Mouse (Mus musculus) ES-CJ7 (cell line): ENCODE measurements around the gene Cela3a.
"Not testable (repeated sequence)": the region's sequence is repeated elsewhere in the genome, so short reads cannot be mapped to it uniquely, and the experiment has no call there.

Experiments
- DNase-seq: peaks from one replicate; pipeline ENCODE4 v3.0.0; 2011; ENCODE audit warnings: low read depth, low spot score

Gene Cela3a

DNA sequence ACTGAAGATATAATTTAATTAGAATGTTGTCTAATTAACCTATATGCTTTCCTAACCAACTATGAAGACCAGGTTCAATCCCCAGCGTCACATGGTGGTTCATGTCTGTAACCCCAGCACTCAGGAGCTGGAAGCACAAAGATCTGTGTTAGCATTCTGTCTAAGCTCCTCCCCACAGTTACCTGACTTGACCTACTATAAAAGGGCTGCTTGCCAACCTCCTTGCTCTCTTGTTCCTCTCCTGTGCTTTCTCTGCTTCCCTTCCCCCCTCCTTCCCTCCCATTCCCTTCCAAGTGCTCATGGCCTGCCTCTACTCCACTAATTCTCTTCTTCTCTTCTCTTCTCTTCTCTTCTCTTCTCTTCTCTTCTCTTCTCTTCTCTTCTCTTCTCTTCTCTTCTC lies 5.3 kb upstream of the Cela3a start:
- no peak for DNase-seq

- DNase-seq: not testable (repeated sequence)
These were observed 2.7 kb upstream of the Cela3a start for GRCm38 (mm10) chr4:137412185-137412709.

- no peak for DNase-seq
These were observed 4.0 kb downstream of the Cela3a start for GRCm38 (mm10) chr4:137405571-137405970.

DNA sequence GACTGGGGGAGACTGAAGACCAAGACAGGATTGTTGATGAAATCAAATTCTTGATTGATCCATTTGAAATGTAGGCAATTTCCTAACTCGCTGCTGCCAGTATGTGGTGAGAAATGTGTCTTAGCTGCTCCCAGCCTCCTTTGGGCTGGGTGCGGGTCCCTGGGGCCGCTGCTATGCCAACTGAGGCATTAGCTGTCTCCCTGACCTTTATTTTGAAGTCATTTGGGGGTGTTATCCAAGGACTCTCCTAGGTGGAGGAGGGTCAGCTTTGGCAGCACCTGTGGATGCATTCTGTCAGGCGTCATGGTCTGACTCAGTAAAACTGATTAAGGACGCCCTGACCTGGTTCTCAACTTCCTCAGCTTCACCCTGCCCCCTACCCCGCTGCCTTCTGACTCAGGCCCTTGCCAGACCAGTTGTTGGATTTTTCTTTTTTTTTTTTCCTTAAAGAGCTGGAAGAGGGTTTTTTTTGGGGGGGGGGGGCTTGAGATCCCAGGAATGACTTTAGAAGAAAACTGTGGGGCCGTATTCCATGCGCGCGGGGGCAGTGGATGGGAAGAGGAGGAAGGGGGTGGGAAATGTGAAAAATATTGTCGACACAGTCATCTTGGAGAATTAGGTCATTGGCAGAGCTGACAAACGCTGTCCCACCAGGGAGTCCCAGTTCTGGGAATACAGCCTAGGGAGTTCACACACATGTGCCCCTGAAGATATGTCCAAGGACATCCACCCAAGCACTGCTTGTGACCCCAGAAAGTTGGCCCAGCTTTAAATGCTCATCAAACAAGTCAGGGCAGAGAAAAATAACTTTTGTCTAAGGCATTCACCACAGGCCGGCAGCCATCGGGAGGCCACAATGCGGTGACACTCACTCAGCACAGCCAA lies 12.7 kb downstream of the Cela3a start:
- peak; percentile 29 for DNase-seq

GRCm38 (mm10) chr4:137393378-137394135 lies 16.0 kb downstream of the Cela3a start:
- no peak for DNase-seq

GRCm38 (mm10) chr4:137392874-137393273 lies 16.7 kb downstream of the Cela3a start:
- DNase-seq: no peak

DNA sequence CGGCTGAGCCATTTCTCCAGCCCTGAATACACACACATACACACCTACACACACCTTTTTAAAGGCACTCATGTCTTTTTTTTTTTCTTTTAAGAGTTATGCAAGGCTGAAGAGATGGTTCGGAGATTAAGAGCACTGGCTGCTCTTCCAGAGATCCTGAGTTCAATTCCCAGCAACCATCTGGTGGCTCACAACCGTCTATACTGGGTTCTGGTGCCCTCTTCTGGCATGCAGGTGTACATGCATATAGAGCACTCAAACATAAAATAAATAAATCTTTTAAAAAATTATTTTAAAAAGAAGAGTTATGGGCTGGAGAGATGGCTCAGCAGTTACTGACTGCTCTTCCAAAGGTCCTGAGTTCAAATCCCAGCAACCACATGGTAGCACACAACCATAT lies 18.3 kb downstream of the Cela3a start:
- peak; percentile 37 for DNase-seq

DNA sequence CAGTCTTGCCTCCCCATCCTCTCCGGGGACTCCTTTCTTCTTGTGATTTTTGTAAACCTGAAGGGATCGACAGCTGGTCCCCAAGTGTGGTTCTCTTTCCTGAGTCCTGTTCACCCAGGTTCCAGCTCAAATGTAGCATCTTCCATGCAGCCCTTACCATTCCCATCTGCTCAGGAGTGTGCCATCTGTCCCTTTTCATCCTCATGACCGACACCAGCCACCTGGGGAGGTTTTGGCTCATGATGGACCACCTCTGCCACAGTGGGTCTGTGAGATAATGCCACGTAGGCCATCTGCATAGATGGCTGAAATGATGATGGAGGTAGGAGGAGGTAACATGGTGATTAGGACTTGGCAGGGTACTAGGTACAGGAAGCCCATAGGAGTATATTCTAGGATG lies 19.4 kb downstream of the Cela3a start:
- DNase-seq: no peak

- no peak for DNase-seq
These were observed 20.6 kb downstream of the Cela3a start for GRCm38 (mm10) chr4:137388983-137389382.

- DNase-seq: peak; percentile 89
These were observed 21.4 kb downstream of the Cela3a start for GRCm38 (mm10) chr4:137388059-137388794.

DNA sequence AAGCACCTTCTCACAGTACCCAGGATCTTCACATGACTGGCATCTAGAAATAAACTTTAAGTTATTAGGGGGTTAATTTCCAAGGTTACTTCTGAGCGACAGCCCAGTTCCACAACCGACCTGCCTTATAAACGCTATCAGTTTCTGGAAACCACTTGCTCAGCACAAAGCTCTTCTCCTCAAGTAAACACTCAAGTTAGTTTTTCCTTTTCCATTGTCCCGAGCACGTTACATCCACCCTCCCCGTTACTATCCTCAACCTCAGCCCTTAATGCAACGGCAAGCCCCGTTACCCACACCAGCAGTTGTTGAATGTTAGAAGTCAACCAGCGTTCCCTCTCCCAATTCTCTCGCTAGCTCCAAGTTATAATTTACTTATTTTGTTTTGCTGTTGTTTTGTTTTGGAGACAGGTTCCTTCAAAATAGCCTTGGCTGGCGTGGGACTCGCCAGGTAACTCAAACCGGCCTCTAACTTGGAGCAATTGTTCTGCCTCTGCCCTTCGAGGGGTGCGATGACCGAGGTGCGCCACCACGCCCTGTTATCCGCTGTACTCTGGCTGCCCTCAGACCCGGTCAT lies 22.0 kb downstream of the Cela3a start:
- DNase-seq: no peak

- no peak for DNase-seq
These were observed 28.6 kb downstream of the Cela3a start for GRCm38 (mm10) chr4:137380702-137381605.

DNA sequence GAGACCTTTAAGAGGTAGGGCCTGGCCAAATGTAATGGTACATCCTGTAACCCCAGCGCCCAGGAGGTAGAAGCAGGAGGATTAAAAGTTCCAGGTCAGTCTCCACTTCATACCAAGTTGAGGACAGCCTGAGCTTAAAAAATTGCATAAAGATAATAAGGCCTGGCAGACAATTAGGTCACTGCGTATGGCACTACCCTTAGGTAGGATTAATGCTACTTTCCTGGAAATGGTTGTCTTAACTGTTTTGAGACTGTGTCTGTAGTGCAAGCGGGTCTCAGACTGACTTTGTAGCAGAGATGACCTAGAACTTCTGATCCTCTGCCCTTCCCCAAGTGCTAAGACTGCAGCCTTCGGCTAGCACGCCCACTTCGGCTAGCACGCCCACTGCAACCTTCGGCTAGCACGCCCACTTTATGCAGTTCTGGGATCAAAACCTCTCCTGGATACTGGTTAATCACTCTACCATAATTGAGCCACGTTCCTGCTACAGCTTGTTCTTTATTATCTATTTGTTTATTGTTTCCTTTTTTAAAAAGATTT lies 29.8 kb downstream of the Cela3a start:
- peak; percentile 41 for DNase-seq

DNA sequence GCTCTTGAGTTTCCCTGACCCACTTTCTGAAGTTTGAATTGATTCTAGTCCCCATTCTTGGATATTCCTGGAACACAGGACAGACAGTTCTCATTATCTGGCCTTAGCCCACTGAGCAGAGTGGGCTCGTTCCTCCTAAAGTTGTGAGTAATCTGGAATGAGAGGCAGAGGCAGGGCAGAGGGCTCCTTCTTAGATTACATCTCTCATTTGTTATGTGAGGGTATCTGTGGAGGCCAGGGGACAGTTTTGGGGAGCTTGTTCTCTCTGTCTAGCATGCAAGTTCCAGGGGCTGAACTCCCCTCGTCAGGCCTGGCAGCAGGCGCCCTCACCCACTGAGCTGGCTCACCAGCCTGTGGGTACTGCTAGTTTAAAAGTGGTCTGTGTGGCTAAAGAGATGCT lies 30.5 kb downstream of the Cela3a start:
- DNase-seq: no peak

DNA sequence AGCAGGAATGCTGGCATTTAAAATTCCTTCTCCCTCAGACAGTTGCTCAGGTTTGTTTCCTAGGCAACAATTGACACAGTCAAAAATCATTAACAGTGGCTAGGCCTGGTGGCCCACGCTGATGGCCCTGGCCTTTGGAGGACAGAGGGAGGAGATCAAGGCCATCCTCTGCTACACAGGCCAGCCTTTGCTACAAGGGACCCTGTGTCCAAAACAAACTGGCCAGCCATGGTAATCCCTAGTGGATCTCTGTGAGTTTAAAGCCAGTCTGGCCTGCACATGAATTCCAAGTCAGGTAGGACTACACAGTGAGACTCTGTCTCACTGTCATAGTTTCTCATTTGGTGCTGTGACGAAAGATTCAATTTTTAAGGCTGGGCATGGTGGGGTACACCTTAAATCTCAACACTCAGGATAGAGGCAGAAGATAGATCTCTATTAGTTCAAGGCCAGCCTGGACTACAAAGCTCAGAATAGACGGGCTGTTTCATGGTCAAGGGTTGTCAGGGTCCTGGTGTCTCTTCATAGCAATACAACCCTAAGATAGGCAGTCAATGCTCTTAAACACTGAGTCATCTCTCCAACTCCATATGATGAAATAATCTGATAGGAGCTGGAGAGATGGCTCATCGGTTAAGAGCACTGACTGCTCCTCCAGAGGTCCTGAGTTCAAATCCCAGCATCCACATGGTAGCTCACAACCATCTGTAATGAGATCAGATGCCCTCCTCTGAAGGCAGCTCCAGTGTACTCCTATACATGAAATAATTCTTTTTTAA lies 31.9 kb downstream of the Cela3a start:
- DNase-seq: no peak

DNA sequence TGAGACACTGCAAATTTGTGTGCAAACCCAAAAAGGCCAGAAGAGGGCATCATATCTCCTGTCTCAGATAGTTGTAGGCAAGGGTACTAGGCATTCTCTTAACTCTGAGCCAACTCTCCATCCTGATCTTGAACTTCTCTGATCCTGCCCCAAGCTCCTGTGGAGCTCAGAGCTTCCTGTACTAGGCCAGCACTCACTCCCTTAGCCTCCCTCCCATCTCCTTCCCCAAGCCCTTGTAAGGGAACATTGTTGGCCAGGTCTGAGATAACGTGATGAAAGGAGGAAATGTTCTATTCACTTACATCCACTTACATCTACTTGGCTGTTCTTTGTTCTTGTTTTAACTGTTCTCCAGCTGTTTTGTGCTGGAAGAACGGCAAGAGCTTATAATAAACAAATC lies 32.8 kb downstream of the Cela3a start:
- DNase-seq: peak; percentile 45

DNA sequence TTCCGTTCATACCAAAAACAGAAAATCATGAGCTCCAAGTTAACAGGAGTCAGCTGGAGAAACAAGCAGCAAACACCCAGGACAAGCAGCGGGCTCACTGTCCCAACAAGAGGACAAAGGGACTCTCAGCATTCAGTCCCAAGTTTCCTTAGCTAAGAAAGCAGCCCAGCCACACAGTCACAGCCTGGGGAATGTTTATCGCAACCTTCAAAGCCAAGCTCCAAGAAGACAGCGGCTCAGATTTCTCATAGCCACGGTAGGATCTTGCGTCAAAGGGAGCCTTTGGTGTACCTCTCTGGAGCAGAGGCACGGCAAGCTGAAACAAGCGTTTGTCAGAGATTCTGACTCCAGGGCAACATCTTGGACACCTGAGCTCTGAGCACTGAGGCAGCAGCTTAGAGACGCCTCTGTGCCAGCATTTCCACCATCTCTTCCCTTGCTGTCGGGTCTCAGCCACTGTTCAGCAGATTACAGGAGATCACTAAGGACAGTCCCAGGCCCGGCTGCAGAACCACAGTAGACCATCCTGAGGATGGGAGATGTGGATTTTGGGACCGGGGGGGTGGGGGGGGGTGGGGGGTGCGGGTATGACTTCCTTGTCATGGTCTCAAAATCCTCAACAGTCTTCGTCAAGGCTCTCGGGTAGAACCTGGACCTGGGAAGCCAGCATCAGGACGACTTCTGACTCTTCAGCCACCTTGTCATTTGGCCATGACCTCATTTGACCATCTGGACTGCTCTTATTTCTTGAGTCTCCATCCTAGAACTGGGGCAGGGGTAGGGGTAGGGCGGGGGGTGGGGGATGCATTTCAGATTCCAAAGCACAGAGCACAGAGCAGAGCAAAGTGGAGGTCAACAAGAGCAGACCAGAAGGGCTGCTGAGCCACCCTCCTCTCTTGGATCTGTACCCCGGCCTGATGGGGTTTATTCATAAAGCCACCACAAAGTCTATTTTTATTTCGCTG lies 34.0 kb downstream of the Cela3a start:
- DNase-seq: no peak

DNA sequence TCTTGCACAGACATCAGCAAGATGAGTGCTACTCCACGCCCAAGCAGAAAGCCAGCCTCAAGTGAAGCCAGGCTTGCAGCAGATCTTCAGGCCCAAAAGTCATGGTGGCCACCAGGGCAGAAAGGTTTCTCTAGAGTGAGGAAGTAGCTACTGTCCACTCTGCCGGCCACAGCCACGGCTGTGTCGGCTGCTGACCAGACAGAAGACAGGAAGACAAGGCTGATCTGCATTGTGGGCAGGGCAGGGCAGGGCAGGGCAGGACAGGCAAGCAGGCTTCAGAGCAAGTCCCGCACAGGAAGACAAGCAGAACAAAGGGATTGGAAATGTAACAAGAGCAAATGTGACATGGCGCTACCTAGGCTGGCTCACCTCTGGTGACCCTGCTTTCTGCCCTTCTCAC lies 35.9 kb downstream of the Cela3a start:
- DNase-seq: no peak
